Mouse (Mus musculus) heart, adult 2 months (tissue): ENCODE measurements around the gene Trpm5.

Experiments used
- CTCF ChIP-seq: fragments of 200-600 bp; IDR thresholded peaks from 2 replicates; pipeline ENCODE4 v1.8.1; 2022; ENCODE audit warnings: antibody characterized with exemption, mild to moderate bottlenecking, moderate library complexity
- EP300 ChIP-seq: fragments of 200-500 bp; IDR thresholded peaks from 2 replicates; pipeline ENCODE4 v1.6.1; 2011; ENCODE audit warnings: low read depth, low read length, control low read depth; ENCODE audit not compliant: insufficient read depth
- POLR2A ChIP-seq: fragments of 200-500 bp; IDR thresholded peaks from 2 replicates; pipeline ENCODE4 v1.6.1; 2011; ENCODE audit warnings: mild to moderate bottlenecking, low read depth, low read length, control low read depth; ENCODE audit not compliant: insufficient read depth

DNA sequence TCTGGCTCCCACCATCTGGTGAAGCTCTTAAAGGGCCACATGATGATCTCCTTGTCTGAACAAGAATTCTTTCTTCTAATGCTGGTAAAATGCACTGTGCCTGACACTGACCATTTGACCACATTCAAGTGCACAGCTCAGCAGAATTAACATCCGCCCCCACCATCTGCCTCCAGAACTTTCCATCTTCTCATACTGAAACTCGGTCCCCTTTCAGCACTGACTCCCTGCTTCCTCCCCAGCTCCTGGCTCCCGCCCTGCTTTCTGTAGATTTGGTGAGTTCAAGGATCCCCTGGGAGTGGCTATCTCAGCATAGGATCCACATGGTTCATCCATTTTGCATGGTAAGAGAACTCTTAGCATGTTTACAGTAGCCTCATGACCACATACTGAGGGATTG is 73.7 kb downstream of the Trpm5 start:
- TF ChIP-seq POLR2A (no peak), CTCF (no peak), EP300 (no peak)
